Comparison of ENCODE assay signal across 20 mouse cellular contexts in genomic region chr6:143757462-143757861, GRCm38 (mm10).
DNase-seq lines count a peak whose midpoint lies in the region.
"Had no signal": no experiment of that assay in that cellular context is flagged by ENCODE, and none has a peak within 500 bp of the region (broad histone marks: within the 10 kb centered on the region; RNA-seq: fewer than 3 reads in every experiment).

No protein-coding gene starts in this region.

- DNase-seq in embryo, embryonic 11 days: peak; percentile 29
- no peak for DNase-seq in embryo, embryonic 9.5 days (ENCODE audit: extremely low spot score)
- peak; percentile 3 to 10 for DNase-seq in kidney, postnatal 4 days
- DNase-seq in kidney, postnatal 25 days: no peak
- DNase-seq in R1 (ENCODE audit: low read depth, low spot score): peak; percentile 7
- peak; percentile 2 for DNase-seq in retina, embryonic 14.5 days (ENCODE audit: low spot score)
- DNase-seq in ovary, adult 18-20 months (ENCODE audit: low spot score): no peak
- DNase-seq in frontal cortex, postnatal 14 days (ENCODE audit: low spot score in 2 of 2): no peak
- DNase-seq: adrenal gland, postnatal 25 days; cerebellum, adult 2 months; cerebellum, postnatal 14 days; gastrocnemius, adult 2 months; gastrocnemius, postnatal 36 days; heart, postnatal 10 days; kidney, adult 2 months; kidney, postnatal 10 days; lung, postnatal 36 days; right cerebral cortex, postnatal 25 days; spleen, adult 18-20 months; thymus, postnatal 14 days had no signal

Comparison
In these comparisons a context has a peak if more than half of its experiments do, and no peak if none do; other contexts are left out.
1. DNase-seq: peak in embryo, embryonic 11 days (single experiment), kidney, postnatal 4 days (2 of 2), R1 (single experiment) and retina, embryonic 14.5 days (single experiment); none in embryo, embryonic 9.5 days (single experiment), kidney, postnatal 25 days (0 of 2), ovary, adult 18-20 months (single experiment) and frontal cortex, postnatal 14 days (0 of 2).